Mouse (Mus musculus) bone marrow, adult 2 months (tissue): Measurements from ENCODE around the gene Llgl2. TPM values are rescaled to one million over a fixed set of nuclear protein-coding genes. Genes with fewer than 3 reads are reported as not detected.

ENCODE experiments used
- H3K27ac ChIP-seq: fragments of 200-500 bp; 2 replicates; pipeline ENCODE4 v1.5.1; 2012; ENCODE audit warnings: low read depth, mild to moderate bottlenecking, control low read depth, inconsistent platforms, low read length; ENCODE audit not compliant: control insufficient read depth, poor library complexity, insufficient read depth
- H3K4me1 ChIP-seq: fragments of 200-500 bp; 2 replicates; pipeline ENCODE4 v1.6.1; 2011; ENCODE audit warnings: low read length; ENCODE audit not compliant: control insufficient read depth, insufficient read depth
- H3K4me3 ChIP-seq: fragments of 200-500 bp; replicated peaks from 2 replicates; pipeline ENCODE3; 2011; ENCODE audit warnings: mild to moderate bottlenecking, low read depth, low read length, control low read depth; ENCODE audit not compliant: control insufficient read depth
- CTCF ChIP-seq: fragments of 200-500 bp; IDR thresholded peaks from 2 replicates; pipeline ENCODE4 v1.5.1; 2011; ENCODE audit warnings: low read length, control low read depth; ENCODE audit not compliant: control insufficient read depth, insufficient read depth
- POLR2A ChIP-seq: fragments of 200-500 bp; IDR thresholded peaks from 2 replicates; pipeline ENCODE4 v1.6.1; 2011; ENCODE audit warnings: low read depth, mild to moderate bottlenecking, control low read depth, low read length, borderline replicate concordance; ENCODE audit not compliant: control insufficient read depth
- WGBS: fragments of 180-500 bp; shearing (Covaris S2); methylation state at CpG from one replicate; pipeline ENCODE4 v1.1.7; 2018; 5-methylcytosine and 5-hydroxymethylcytosine counted together
- polyA plus RNA-seq: library from polyadenylated mRNA; stranded (reverse); fragments of >200 nt; gene quantifications from 2 replicates; pipeline ENCODE4 v1.2.4, GENCODE M21; 2011; ENCODE audit warnings: low replicate concordance; ENCODE audit not compliant: missing spikeins, insufficient read depth, insufficient read length

Llgl2 gene
- polyA plus RNA-seq, 1 experiment = 13.7 TPM

DNA sequence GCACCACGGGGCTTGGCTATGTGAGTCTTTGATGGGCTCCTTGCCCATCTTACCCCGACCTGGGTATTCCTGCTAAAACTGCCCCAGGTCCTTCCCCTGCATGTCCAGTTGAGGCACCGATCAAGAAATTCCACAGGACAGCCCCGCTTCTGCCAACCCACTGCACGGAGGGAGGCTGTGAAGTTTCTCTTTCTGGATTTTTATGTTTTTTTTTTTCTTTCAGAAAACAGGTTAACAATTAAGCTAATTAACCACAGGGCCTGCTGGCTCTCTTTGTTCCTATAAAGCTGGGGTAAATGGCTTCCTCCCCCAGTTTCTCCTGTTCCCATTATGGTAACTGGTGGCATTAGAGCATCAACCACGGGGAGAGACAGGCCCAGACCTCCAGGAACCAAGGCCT is 10.2 kb downstream of the Llgl2 start:
- no peak overlapping the region for H3K27ac ChIP-seq

DNA sequence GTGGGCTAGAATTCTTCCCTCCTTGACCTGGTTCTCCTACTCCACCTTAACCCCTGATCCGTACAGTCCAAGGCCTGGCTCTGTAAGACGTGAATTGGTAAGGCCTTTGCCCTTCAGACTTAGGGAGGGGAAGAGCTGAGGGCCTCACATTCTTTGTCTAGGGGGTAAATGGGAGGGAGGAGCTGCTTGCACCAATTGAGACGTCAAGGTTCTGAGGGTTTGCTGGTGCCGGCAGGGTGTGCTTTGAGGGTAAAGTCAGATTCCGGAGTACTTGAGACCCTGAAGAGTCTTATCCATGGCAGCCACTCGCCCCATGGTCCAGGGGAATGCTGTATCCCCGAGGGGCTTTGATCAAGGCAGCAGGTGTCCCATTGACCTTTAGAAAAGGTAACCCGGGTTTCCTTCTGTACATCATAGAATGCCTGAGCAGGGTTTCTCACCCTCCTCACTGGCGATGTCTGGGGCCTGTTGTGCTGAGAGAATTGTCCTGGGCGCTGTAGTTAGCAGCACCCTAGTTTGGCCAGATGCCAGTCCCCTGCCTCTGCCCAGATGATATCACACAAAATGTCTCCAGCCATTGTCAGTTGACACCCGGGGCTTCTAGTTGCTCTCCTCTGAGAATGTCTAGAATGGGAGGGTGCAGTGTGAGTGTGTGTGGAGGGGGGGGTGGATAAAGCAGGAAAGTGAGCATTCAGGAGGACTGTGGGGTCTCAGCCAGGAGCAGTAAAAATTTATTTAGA is 13.0 kb downstream of the Llgl2 start:
- TF ChIP-seq POLR2A (no peak), CTCF (no peak)
- no peaks in the 10 kb centered on the region for H3K4me1 ChIP-seq
- H3K27ac ChIP-seq = no peak overlapping the region
- WGBS = 75% methylated on average over 11 of the region's 11 CpGs
- no peak overlapping the region for H3K4me3 ChIP-seq

More for the DNA sequence above, 10.2 kb downstream of the Llgl2 start:
- no peaks in the 10 kb centered on the region for H3K4me1 ChIP-seq
- no peak for TF ChIP-seq CTCF
- TF ChIP-seq POLR2A = no peak
- WGBS = 77% methylated on average over 6 of the region's 6 CpGs
- no peak overlapping the region for H3K4me3 ChIP-seq

DNA sequence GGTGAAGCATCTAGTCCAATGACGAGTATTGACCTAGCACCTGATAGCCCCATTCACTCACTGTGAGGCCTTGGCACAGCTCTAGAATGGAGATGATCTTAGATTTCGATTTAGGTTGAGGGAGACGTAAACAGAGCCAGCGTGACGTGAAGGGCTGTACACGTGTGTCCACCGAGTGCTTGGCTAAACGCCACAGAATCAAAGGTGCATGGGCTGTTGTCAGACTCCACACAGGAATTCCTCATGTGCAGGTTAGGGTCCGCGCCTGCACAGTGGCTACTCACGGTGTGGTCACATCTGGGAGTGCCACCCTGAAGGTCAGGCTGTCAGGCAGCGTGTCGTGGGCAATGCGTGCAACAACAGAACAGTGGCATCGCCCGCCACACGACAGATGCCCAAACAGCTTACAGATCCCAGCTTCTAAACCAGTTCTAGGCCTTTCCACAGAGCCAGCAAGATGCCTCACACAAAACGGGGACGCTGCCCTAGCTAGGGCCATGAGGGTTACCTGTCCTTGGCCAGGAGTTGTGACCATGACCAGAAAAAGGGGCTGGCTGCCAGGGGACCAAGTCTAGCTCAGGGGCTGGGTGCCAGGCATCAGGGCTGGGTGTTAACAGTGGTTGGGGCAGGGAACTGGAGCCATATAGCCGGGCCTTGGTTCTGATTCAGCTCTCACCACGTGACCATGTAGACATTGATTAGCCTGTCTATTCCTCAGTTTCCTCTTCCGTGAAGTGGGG is 13.9 kb downstream of the Llgl2 start:
- Histone ChIP-seq H3K4me1 (no peaks in the 10 kb centered on the region), H3K27ac (no peak overlapping the region), H3K4me3 (no peak overlapping the region)
- 87% methylated on average over 22 of the region's 22 CpGs for WGBS
- TF ChIP-seq POLR2A (no peak), CTCF (no peak)

DNA sequence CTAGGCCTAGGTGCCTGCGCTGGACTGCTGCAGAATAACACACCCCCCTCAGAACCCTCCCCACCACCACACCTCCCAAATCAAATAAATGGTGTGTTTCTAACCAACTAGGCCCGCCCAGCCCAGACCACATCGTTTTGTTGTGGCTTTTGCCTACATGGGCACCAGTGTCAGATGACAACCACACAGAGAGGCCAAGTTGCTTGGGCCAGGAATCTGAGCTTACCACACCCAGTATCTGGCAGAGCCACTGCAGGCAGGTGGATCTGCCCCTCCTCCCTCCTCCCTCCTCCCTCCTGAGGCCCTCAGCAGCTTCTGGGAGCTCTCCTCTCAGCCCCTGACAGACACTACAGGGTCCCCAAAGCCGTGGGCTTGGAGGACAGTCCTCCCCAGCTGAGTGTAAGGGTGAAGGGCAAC is 15.1 kb downstream of the Llgl2 start:
- no peak overlapping the region for H3K4me3 ChIP-seq
- TF ChIP-seq POLR2A (no peak), CTCF (no peak)
- 46% methylated on average over 4 of the region's 4 CpGs for WGBS
- H3K4me1 ChIP-seq = no peaks in the 10 kb centered on the region
- no peak overlapping the region for H3K27ac ChIP-seq

DNA sequence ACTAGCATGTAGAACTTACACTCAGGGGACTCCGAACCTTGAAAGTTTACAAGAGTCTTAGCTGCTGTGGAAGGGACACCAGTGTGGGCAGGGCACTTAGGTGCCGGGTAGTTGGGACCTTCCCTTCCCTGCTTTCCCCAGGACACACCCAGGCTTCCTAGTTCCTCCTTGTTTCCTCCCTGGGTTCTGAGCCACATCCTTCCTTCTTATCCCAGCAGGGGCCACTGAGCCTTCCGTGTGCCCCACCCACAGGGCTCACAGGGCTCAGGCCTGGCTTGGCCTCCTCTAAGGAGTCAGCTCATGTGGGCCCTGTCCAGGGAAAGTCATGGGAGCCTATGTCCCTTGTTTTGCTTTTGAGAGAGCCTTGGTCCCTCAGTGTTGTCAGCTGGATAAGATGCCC is 15.9 kb downstream of the Llgl2 start:
- no peak overlapping the region for H3K27ac ChIP-seq
- no peak overlapping the region for H3K4me3 ChIP-seq
- TF ChIP-seq POLR2A (no peak), CTCF (no peak)
- no peaks in the 10 kb centered on the region for H3K4me1 ChIP-seq
- WGBS = 74% methylated on average over 3 of the region's 3 CpGs

GRCm38 (mm10) chr11:115841044-115841443 is 17.2 kb downstream of the Llgl2 start:
- Histone ChIP-seq H3K4me3 (no peak overlapping the region), H3K4me1 (no peaks in the 10 kb centered on the region), H3K27ac (no peak overlapping the region)
- TF ChIP-seq CTCF = peak; percentile 17; the same call in 1 of the 2 replicates
- TF ChIP-seq POLR2A = no peak
- WGBS = 81% methylated on average over 6 of the region's 6 CpGs

DNA sequence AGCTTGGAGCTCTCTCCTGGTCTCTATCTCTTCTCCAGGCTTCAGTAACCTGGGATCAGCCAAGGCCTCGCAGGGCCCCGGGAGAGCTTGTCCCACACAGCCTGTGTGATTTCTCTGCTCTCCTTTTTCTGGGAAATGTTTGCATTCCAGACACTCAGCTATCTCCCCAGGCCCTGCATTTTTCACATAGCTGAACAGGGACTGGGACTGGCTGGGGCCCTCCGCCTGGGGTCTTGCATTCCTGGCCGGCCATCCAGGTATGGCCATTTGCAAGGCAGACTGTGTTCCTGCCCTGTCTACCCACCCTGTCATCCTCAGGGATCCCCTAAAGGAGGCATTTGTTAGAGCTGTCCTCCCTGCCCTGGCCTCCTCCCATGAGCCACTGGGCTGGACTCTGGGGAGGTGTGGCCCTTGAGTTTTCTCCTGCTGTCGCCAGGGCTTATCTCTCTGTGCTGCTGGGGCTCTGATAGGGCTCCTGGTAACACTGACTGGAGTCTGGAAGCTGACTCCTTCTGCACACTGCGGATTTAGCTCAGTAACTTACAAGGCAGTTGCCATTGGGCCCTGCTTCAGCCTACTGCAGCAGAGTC is 18.2 kb downstream of the Llgl2 start:
- Histone ChIP-seq H3K27ac (no peak overlapping the region), H3K4me3 (no peak overlapping the region), H3K4me1 (no peaks in the 10 kb centered on the region)
- no peak for TF ChIP-seq POLR2A
- TF ChIP-seq CTCF = no peak
- WGBS = 74% methylated on average over 6 of the region's 6 CpGs
